Mouse (Mus musculus) C2C12 (cell line): ENCODE results near the gene Lrrc29.

Source experiments
- CTCF ChIP-seq: IDR thresholded peaks from one replicate; pipeline ENCODE4 v1.5.1; 2011; ENCODE audit not compliant: control insufficient read depth, insufficient read depth, insufficient read length
- MAX ChIP-seq: IDR thresholded peaks from one replicate; pipeline ENCODE4 v1.6.1; 2011; ENCODE audit warnings: mild to moderate bottlenecking, control low read depth
- MYOD1 ChIP-seq: IDR thresholded peaks from one replicate; pipeline ENCODE4 v1.6.1; 2011; ENCODE audit warnings: low read depth; ENCODE audit not compliant: control insufficient read depth, insufficient read length

GRCm38 (mm10) chr8:105275840-105276239 lies 50.2 kb downstream of the Lrrc29 start, which contains the start of gene Nol3:
- TF ChIP-seq MYOD1 (no peak), MAX (no peak), CTCF (no peak)
